Mouse (Mus musculus) kidney, postnatal 10 days (tissue): ENCODE measurements around the gene Nell2.

Source experiments
- DNase-seq: peaks from one replicate; pipeline ENCODE4 v3.0.0; 2021; ENCODE audit warnings: mixed read lengths

The Nell2 gene

DNA sequence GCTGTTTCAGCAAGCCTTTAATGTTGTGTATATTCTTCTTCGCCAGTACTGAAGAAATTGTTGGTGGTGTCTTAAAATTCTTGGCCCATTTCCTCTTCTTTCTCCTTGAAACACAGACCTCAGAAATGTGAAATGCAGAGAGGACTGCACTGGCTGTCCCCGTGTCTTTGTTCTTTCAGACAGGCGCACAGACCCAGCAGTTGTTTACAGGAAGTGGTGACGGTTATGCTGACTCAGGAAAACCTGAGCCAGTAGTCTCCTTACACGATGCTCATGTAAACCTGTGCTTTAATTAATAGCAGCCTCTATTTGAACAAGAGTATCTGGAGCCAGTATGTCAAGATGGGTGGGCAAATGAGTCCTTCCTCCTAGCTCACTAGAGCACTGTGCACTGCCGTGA, 61.2 kb downstream of the Nell2 start:
- peak; percentile 15 for DNase-seq

DNA sequence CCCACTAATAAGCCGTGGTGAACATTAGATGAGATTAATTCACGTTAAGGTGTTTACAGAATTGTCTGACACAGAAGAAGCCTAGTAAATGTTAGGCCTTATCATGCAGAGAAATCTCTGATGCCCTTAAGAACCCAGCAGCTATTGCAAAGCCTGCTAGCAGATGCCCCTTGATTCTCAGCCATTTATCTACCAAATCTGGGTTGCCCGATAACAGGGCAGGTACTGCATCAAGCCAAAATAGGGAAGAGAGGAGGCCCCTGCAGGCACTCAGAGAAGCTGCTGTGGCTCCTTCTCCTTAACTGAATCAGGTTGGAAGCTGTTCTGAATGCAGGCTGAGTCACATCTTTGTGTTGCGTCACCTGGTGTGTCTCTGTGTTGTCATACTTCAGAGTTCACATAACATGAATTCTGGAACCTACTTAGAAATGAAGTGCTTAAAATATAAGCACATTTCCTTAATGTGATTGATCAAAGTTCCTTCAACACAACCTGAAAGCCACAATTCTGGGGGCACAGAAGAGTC, 68.3 kb downstream of the Nell2 start:
- no peak for DNase-seq

DNA sequence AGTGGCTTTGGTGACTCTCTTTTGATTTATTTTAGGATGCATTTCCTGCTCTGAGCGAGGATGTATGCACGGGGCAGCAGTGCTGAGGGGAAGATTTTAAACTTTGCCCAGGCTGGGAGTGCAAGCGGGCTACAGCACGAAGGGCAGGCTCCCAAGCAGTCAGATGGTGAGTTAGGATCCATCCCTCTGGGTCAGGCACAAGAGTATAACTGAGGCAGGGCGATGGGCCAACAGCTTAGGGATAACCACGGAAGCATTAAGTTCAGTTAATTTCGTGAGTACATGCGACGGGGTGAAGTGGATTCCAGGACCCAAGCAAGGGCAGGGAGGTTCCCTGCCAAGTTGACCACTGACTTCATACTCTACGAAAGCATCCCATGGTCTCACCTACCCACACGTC, 83.8 kb downstream of the Nell2 start:
- peak; percentile 8 for DNase-seq

DNA sequence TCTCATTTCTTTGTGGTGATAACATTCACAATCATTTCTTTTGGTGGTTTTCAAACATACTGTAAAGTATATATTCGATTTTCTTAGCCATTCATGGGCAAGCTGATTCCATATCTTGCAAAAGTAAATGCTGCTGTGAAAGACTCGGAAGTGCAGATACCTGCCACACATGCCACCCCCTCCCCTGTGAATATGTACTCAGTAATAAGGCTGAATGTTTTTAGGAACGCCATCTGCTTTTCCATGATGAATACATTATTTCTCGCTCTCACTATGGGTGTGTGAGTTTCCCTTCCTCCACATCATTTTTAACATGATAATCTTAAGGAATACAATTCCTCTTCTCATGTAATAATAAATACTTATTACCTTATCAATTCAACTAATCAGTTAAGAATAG, 90.6 kb downstream of the Nell2 start:
- no peak for DNase-seq

DNA sequence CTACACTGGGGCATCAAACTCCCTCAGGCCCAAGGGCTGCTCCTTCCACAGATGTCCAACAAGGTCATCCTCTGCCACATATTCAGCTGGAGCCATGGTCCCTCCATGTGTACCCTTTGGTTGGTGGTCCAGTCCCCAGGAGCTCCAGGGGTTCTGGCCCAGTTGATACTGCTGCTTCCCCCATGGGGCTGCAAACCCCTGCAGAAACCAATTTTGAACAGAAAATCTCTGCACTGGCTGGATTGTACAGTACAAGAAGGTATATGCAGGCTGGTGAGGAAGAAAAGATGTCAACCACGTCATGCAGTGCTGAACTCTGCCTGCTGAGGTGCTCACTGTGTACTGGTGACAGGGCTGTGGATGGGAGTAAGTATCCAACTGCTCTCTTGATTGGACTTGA, 92.1 kb downstream of the Nell2 start:
- DNase-seq = no peak

DNA sequence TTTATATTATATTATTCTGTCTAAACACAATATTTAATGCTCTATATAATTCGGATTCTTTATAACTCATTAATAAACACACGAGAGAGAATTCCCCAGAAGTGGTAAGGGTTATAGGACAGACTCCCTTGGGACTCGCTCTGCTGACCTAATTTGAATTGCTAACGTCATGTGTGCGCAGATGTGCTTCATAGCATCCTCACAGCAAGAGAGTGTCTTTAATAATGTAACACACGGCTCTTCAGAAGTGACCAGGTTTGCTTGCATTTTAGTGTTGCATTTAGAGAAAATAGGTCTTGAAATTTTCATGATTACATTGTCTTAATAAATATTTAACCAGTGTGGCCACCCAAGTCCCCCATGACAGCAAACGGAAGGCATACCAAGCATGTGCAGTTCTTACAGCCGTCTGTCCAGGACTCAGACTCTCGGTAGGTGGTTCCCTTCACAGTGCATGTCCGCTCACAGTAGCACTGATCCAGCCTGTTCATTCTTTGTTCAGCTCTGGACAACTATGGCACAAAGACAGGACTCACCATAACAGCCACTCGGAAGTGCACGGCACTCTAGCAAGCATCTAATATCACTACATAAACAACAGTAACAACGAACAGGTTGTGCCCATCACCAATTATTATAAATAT, 97.1 kb downstream of the Nell2 start:
- DNase-seq = no peak

DNA sequence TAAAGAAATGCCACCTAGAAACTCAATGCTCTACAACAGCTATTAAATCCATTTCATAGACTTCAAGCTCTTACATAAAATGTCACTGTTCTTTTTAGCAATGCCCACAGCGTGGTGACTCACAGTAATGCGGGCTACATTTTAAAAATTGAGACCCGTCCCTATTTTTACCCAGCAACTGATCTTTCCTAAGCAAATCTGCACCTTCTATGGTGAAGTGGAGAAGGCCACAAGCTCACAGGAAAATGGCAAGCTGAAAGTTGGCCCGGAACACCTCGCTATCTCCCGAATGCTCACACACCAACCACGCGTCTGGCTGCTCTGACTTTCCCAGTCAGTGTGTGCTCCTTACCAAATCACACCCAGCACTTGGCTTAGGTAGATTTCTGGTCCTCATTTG, 98.4 kb downstream of the Nell2 start:
- no peak for DNase-seq

DNA sequence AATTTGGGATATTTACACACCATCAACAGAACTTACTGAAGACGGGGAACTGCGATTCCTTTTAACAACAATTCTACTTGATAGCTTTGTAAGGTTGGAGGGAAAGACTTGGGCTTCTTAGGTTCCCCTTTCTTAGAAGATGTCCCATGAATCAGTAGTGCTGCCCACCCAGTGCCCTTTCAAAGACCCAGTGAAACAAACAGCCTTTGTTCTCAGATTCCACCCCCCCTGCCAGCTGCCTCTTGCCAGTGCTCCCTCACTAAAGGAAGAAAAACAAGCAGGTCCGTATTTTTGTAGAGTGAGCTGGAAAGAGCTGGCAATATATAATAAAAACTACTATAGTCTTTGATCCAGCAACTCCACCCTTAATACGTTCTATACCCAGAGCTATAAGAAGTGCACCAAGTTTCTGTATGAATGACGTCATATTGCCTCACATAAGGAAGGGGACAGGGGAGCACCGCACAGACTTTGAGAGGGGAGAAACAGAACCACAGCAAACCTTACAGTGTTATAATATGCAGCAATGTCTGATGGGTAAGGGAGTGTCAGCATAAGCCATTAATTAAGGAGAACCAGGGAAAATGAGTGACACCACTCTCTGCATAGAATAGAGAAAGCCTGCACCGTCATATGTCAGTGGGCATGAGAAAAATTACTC, 100.2 kb downstream of the Nell2 start:
- no peak for DNase-seq

DNA sequence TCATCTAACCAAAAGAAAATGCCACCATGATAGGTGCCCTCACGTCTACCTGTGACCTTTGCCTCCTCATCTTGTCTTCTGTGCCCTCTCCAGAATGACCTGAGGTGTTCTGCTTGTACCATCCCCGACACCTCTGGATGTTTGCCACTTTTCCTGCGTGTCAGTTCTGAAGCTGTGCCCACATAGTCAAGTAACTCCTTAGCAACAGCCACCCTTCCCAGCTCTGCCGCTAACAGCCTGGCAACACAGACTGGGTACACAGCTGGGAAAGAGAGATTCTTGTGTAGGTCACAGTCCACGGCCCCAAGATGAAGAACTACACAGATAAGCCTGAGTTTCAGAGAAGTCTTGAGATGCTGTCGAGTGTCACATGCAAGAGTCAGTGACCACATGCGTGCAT, 103.3 kb downstream of the Nell2 start:
- DNase-seq = no peak

DNA sequence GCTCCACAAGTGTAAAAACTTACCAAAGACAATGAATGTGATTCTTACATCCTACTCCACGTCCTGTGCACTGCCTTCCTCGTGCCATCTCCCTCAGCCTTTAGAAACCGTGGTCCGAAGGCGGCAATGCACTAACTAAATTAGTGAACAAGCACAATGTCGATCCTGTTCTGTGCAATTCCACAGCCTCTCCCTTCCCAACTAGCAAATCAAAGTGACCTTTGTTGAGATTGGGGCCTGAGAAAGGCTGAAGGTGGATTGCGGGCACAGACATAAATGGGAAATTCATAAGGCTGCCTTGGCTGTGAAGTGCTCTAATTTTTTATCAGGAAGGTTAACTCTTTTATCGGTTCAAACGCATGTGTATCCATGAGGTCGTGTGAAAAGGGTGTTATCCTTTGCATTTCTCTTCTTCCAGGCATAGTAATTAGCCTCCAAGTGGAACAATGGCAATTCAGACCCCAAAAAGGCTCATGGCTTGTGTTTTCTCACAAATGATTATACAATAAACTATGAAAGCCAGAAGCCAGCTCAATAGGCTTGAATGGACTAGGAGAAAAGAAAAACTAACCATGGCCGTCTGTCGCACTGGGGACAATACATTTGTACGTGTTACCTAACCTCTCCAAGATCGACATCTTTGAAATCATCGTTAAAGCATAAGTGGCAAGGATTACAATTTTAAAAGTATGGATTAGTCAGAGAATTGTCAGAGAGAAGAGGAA, 106.0 kb downstream of the Nell2 start:
- DNase-seq = no peak

DNA sequence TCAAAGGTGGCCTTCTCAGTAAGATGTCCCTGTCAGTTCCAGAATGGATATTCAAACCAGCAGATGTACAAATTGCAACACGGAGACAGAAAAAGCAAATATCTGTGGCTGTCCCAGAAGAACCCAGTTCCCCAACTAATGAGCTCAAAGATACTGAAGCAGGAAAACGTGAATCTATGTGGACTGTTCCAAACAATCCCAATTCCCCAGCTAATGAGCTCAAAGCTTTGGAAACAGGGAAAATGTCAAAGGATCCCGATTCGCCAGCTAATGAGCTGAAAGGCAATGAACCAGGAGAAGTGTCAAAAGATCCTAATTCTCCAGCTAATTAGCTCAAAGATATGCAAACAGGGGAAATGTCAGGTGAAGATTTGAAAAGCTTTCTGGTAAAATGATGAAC, 109.7 kb downstream of the Nell2 start:
- no peak for DNase-seq

DNA sequence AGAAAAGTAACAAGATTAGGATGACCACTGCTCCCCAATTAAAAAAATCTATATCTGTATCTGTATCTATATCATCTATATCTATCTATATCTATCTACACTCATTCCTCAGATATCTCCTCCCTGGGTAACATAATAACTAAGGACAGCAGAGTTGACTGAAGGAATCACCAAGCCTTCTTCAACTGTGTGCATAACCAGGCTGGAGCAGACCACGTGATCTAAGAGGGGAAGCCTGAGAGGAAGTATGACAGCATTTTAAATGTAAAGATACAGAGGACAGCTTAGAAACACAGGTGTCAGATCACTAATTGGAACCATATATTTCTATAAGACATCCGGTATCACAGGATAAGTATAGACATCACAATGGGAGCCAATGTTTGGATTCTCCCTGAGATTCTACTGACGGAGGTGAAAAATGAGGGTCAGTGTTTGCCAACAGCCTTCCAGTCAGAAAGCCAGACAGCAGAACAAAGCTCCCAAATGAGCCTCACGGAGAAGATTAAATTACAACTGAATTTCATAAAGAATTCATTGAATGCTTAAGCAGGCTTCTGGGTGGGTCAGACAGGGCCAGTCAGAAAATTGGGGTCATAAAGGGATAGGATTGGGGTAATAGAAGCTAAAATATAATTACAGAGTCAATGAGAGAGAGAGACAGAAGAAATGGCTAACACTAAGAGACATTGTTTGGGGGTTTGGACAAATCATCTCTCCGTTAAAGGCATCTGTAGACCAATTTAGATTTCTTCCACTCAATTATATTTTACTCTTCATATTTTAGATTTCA, 116.2 kb downstream of the Nell2 start:
- no peak for DNase-seq

DNA sequence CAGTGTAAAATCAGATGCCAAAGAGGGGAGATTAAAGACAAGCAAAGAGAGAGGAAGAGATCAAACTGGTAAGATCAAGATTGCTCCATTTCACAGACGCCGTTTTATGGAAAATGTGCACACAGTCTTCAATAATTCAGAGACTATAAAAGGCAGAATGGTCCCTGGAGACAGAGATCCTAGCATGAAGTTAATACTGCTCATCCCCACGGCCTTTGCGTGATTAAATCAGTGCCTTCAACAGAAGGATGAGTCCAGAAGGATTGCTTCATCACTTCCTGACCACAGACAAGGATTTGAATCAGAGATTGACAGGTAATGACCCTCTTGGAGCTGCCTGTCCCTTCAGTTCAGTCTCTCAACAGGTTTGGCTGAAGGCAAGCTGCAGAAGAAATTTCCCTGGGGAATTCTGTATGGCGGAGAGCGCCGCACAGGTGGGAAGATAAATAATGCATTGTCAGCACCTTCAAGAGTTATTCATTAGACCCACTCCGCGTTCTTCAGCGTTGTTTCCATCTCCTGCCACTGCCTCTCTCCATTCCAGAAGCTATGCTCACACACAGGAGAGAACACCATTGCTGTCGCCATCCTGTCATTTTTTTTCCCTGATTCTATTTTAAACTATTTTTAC, 118.0 kb downstream of the Nell2 start:
- no peak for DNase-seq

DNA sequence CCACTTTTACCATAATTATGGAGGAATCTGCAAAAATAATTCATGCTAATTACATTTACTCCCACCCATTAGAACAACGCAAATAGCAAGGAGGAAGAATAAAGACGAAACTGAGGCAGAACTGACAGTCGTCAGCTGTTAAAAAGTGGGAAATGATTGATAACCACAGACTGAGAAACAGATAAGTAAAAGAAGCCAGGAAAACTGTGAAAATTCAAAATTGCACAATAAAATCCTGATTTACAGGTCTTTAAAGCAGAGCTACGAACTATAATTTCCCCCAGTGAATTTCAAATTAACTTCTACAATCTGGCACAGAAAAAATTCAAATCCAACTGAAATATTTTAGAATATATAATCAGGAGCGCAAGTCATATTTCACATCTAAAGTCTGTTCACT, 138.0 kb downstream of the Nell2 start:
- no peak for DNase-seq

DNA sequence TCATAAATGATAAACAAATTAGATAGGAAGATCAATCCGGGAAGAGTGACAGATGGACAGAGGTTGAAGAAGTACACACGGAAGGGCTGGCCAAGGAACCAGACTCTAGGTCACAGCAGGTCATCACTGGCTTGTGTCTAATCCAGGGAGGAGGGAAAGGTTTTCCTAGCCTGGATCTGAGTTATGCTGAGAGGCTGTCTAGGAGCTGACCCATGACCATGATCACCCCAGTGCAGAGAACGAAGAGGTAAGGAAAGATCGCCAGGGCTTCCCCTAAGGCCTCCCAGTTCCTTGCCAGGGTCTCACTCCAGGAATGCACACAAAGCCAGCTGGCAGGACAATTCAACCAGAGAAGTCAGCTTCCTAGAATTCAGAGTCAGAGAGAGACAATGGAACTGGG, 139.4 kb downstream of the Nell2 start:
- no peak for DNase-seq

DNA sequence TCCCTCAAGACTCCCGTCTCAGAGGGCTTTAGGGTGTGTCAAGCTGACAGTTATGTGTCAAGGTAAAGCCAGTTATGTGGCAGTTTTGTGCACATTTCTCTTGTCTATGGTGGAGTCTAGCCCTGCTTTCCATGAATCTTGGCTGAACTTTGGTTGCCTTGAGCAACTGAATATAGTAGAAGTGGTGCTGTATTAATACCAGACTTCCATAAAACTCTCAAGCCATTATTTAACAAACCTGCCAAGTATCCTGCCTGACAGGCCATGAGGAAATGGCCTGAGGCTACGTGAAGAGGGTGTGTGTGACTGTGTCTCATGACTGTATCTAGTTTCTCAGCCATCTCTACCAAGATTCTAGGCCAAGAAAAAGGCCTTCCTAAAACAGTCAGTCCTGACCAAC, 147.5 kb downstream of the Nell2 start:
- DNase-seq = no peak

DNA sequence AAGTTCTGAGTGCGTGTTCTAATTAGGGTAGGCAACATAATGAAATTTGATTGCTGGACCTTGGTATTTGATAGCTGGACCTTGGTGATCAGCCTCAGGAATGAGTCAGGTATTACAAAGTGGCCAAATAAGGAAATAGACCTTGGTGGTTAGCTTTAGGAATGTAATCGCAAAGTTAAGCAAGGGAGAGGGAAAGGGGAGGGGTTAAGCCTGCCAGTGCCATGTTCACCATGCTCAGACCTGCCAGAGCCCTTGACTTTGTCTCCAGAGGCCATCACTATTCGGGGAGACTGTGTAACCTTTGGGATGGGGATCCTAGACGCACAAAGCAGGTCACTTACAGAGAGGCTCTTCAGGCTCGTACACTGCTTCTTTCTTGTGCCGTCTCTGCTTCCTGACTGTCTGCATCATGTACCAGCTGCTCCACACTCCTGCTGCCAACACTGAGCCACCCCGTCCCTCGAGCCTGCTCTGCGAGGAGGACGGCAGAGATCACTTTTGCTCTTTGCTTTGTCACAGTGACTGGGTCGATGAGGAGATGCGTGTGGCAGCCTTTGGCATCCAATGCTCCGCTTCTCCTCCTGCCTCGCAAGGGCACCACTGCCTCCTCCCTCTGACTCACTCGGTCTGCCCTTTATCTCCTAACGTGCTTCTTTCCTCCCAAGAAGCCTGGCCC, 157.5 kb downstream of the Nell2 start:
- DNase-seq = no peak

DNA sequence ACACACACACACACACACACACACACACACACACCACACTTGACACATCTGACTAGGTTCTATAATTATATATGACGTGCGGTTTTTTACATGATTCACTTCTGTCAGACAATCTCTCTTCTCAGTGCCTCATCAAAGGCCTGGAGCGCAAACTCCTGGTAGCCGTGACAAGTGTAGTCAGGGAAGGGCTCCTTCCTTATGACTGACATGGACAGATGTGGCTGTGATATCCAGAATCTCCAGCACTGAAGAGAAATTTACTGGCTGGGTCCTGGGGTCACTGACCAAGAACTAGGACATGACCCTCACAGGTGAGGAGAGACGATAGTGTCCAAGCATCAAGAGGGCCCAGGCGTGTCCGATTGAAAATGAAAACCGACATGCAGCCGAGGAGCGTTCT, 160.2 kb downstream of the Nell2 start:
- DNase-seq = no peak

DNA sequence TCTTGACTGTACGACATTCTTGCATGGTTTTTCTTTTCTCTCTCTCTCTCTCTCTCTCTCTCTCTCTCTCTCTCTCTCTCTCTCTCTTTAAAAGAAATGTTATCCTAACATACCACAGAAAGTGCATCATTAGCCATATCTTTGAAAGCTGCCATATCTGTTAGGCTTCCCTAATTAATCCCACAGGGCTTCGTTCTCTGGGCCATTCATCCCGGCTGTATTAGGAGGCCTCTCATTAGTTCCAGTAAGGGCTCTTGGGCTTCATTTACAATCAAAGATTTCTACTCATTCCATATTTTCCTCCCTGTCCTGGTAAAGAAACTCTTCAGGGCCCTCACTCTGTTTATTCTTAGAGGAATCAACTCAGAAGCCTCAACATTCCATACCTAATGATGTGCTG, 161.9 kb downstream of the Nell2 start:
- no peak for DNase-seq

DNA sequence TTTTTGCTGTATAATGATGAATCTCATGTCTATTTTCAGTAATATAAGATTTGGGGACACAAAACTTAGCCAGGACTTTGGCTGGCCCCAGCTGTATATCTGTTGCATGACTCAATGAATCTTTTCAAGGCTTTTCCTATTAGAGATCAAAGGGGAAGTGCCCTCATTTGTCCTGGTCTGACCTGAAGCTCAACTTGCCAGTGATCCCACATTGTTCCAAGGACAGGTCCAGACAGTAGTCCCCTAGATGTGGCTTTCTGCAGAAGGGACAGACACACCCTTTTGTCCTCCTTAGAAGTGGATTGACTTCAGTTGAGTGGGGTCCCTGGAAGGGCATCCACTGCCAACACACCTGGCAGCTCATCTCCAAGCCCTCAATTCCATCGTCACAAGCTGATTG, 173.6 kb downstream of the Nell2 start:
- DNase-seq = no peak

DNA sequence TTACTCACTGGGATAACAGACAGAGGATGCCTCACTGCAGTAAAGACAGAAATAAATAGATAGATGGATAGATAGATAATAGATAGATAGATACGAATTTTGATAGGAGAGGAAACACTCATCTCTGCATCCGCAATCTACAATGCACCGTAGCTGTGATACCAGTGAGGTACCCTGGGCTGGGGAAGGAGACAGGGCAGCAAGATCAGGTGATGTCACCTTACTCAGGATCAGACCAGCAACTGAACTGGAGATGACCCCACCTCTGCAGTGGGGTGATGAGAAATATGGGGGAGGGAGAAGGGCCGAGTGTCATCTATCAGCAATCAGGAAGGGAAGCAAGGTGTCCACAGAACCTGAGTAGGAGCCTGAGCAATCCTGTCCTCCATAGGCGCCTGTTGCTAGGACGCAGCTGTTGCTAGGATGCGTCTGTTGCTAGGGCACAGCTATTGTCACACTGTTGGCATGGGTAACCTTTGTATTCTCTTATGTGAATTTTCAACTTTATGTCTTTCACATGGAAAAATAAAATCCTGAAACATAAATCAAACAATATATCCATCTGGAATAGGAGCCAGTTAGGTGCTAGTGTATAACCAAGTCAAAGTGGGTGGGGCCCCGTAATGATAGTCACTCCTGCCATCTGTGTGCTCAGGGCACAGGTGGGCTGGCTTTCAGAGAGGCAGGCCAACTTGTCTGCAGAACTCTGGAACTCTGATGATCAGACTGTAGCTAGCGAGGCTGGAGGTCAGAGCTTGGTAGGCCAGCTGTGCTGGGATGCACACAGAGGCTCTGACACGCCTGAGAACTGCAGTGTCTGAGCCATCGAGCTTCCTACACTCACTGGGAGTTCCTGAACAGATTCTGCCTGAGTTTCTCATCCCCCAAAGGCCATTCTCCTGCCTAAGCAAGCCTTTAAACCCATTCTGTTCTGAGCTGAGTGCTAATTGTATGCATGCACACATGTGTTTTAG, 193.7 kb downstream of the Nell2 start:
- DNase-seq = no peak
